Mouse (Mus musculus): ENCODE data around the gene Grhpr. TPM values are rescaled to one million over a fixed set of nuclear protein-coding genes. Genes with fewer than 3 reads are reported as not detected.

The Grhpr gene
- polyA plus RNA-seq (2012; rRNA removed; ENCODE audit: low replicate concordance) = 57.3 and 60.6 TPM in 2 replicates

GRCm38 (mm10) chr4:44981280-44981973 is at the start of gene Grhpr:
Gene Grhpr (plus strand): TSS chr4:44981395.

GRCm38 (mm10) chr4:45012105-45012975 is 31.1 kb downstream of the Grhpr start, which contains the start of gene Zbtb5:
Gene Zbtb5 (minus strand): TSS chr4:45012412.

GRCm38 (mm10) chr4:45018452-45018980 is 37.3 kb downstream of the Grhpr start, which contains the start of gene Polr1e:
Gene Polr1e (plus strand): TSS chr4:45018583.

Other genes starting within 250 kb of the Grhpr start
- 1.3 and 3.3 TPM in 2 replicates for gene Zcchc7, start 225.5 kb upstream of the Grhpr start, polyA plus RNA-seq (2012; rRNA removed; ENCODE audit: low replicate concordance)
- gene Zbtb5, start 31.0 kb downstream of the Grhpr start, polyA plus RNA-seq (2012; rRNA removed; ENCODE audit: low replicate concordance) = 3.5 and 7.9 TPM in 2 replicates
- 1.2 and 1.5 TPM in 2 replicates for gene Polr1e, start 37.2 kb downstream of the Grhpr start, polyA plus RNA-seq (2012; rRNA removed; ENCODE audit: low replicate concordance)
- 1.9 and 2.5 TPM in 2 replicates for gene Fbxo10, start 103.2 kb downstream of the Grhpr start, polyA plus RNA-seq (2012; rRNA removed; ENCODE audit: low replicate concordance)
- 45.9 and 81.1 TPM in 2 replicates for gene Tomm5, start 126.7 kb downstream of the Grhpr start, polyA plus RNA-seq (2012; rRNA removed; ENCODE audit: low replicate concordance)
- gene Frmpd1, start 203.5 kb downstream of the Grhpr start, polyA plus RNA-seq (2012; rRNA removed; ENCODE audit: low replicate concordance) = 0.07 and 0.47 TPM in 2 replicates